Mouse (Mus musculus): ENCODE measurements at regions not wholly inside any gene's neighbourhood (a gene's known extent, or its start where the extent isn't known, plus 50 kb on each side); places are given as distances from the start of the nearest gene placed in this dataset.
A peak's percentile ranks its signal among the peaks of the same experiment; 100 is the strongest.

- peak in 1 of 2 experiments; percentile 41 for DNase-seq (ENCODE audit: low spot score in 2 of 2)
Observed at GRCm38 (mm10) chr12:35724132-35724531, 189.3 kb upstream of the Ahr start.

GRCm38 (mm10) chr12:35712671-35713070, 177.8 kb upstream of the Ahr start:
- DNase-seq (ENCODE audit: low spot score in 2 of 2): no peak

GRCm38 (mm10) chr12:35711549-35712070, 176.8 kb upstream of the Ahr start:
- DNase-seq (ENCODE audit: low spot score in 2 of 2): no peak

- no peak for DNase-seq (ENCODE audit: low spot score in 2 of 2)
Observed at GRCm38 (mm10) chr12:35710323-35710722, 175.5 kb upstream of the Ahr start.

GRCm38 (mm10) chr12:35703479-35703878, 168.6 kb upstream of the Ahr start:
- DNase-seq (ENCODE audit: low spot score in 2 of 2): no peak

GRCm38 (mm10) chr12:35702674-35703073, 167.8 kb upstream of the Ahr start:
- DNase-seq (ENCODE audit: low spot score in 2 of 2): no peak

- DNase-seq (ENCODE audit: low spot score in 2 of 2): no peak
Observed at GRCm38 (mm10) chr12:35694253-35694652, 159.4 kb upstream of the Ahr start.

- DNase-seq (ENCODE audit: low spot score in 2 of 2): peak; percentile 49 to 60
Observed at GRCm38 (mm10) chr12:35690914-35691313, 156.1 kb upstream of the Ahr start.

GRCm38 (mm10) chr12:35686231-35686630, 151.4 kb upstream of the Ahr start:
- peak in 1 of 2 experiments; percentile 27 for DNase-seq (ENCODE audit: low spot score in 2 of 2)

GRCm38 (mm10) chr12:35685189-35685588, 150.4 kb upstream of the Ahr start:
- DNase-seq (ENCODE audit: low spot score in 2 of 2): peak; percentile 59 to 75

- DNase-seq (ENCODE audit: low spot score in 2 of 2): no peak
Observed at GRCm38 (mm10) chr12:35681864-35682449, 147.1 kb upstream of the Ahr start.

GRCm38 (mm10) chr12:35679903-35680302, 145.1 kb upstream of the Ahr start:
- no peak for DNase-seq (ENCODE audit: low spot score in 2 of 2)

GRCm38 (mm10) chr12:35679025-35679424, 144.2 kb upstream of the Ahr start:
- DNase-seq (ENCODE audit: low spot score in 2 of 2): no peak

- DNase-seq (ENCODE audit: low spot score in 2 of 2): peak; percentile 29 to 56
Observed at GRCm38 (mm10) chr12:35674487-35674886, 139.6 kb upstream of the Ahr start.

- DNase-seq (ENCODE audit: low spot score in 2 of 2): no peak
Observed at GRCm38 (mm10) chr12:35670980-35671379, 136.1 kb upstream of the Ahr start.

- DNase-seq (ENCODE audit: low spot score in 2 of 2): no peak
Observed at GRCm38 (mm10) chr12:35668716-35669115, 133.9 kb upstream of the Ahr start.

- DNase-seq (ENCODE audit: low spot score in 2 of 2): no peak
Observed at GRCm38 (mm10) chr12:35667705-35668104, 132.9 kb upstream of the Ahr start.

- no peak for DNase-seq (ENCODE audit: low spot score in 2 of 2)
Observed at GRCm38 (mm10) chr12:35667218-35667617, 132.4 kb upstream of the Ahr start.

- DNase-seq (ENCODE audit: low spot score in 2 of 2): no peak
Observed at GRCm38 (mm10) chr12:35666062-35666461, 131.2 kb upstream of the Ahr start.

- no peak for DNase-seq (ENCODE audit: low spot score in 2 of 2)
Observed at GRCm38 (mm10) chr12:35663062-35663461, 128.2 kb upstream of the Ahr start.

- no peak for DNase-seq (ENCODE audit: low spot score in 2 of 2)
Observed at GRCm38 (mm10) chr12:35656563-35656962, 121.7 kb upstream of the Ahr start.

GRCm38 (mm10) chr12:35649772-35650171, 114.9 kb upstream of the Ahr start:
- DNase-seq (ENCODE audit: low spot score in 2 of 2): no peak

- no peak for DNase-seq (ENCODE audit: low spot score in 2 of 2)
Observed at GRCm38 (mm10) chr12:35642473-35642872, 107.6 kb upstream of the Ahr start.

- no peak for DNase-seq (ENCODE audit: low spot score in 2 of 2)
Observed at GRCm38 (mm10) chr12:35641741-35642140, 106.9 kb upstream of the Ahr start.

Measured in thymus, postnatal 10 days (tissue).